Mouse (Mus musculus) Muller cell, postnatal 12 days (primary cell): ENCODE data around the gene Galnt18.

ENCODE experiments used
- DNase-seq: peaks from one replicate; pipeline ENCODE4 v3.0.0-alpha.2; 2015; ENCODE audit errors: inconsistent ontology term

Galnt18 gene

DNA sequence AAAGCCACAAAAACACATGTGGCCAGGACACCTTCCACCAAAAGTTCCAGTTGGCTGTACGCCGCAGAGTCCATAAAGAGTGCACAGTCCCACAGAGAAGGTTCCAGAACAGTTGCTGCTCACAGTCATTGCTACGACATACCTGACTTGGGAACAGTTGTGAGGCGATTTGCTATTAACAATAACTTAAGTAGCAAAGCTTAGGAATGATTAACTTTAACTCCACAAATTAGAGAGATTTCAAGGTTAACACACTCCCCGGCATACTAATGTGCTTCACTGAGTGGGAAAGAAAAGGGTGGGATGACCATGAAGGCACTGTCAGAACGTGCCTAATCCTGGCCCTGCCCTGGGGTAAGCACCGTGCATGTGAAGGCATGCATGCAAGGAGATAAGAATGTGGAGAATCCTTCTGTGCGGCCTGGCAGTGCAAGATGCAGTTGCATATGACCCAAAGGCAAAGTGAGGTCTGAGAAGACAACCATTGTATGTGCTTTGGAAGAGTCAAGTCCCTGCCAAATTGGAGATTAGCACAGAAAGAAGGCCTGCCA is 8.5 kb downstream of the Galnt18 start:
- DNase-seq = peak; percentile 55

DNA sequence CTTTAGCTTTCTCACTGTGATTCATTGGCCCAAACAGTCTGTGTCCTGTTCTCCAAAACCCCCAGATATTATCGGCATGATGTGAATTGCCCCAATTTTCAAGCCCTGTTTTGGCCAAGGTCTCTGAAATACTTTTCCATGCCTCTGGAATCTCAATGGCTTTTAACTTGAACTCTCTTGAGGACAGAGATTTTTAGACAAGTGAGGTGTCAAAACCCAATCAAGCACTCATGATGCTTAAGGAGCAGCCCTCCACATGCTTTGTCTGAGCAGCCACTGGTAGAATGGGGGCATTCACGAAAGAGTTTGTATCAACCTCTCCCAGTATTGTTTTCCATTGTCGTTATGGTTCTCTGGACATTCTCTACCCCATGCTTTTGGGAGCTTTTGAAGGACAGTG is 9.2 kb downstream of the Galnt18 start:
- no peak for DNase-seq

DNA sequence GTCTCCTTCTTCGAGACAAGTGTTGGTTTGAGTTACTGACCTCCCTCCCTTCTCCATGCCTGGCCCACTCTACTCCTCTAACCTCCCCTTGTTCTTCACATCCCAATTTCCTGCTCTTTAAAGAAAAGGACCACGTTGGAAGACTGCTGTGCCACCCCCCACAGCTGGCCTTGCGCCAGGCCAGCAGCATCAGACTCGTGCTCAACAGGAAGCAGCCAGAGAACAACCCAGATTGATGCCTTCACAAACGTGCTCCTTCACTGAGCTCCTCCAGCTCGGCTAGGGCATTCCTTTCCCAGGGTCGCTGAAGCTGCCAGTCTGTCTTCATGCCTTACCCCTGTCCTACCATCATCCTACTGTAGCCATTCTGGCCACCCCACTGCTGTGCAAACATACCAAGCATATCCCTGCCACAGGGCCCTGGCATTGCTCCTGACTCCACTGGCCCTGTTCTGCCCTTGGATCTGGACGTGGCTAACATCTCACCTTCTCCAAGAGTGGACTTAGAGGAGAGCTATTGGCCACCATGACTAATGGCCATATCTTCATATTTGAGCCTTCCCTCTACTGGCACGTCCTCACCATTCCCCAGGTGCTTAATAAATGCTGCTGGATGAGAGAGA is 13.5 kb downstream of the Galnt18 start:
- DNase-seq = no peak

DNA sequence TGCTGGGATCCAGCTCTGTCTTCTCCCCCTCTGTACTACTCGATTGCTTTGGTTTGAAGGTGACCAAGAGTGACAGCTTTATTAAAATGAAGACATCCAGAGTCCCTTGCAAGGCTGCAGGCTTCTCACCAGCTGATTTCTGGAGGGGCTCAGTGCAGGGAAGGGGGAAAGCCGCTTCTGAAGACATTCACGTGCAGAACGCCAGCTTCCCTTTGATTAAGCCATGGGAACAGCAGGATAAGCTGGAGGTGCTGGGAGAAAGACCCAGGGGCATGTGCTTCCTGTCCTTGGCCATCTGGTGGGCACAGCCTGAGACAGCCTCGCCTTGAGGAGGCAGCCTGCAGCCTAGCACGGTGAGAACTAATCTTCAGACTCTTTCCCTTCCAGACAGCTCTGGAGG is 17.0 kb downstream of the Galnt18 start:
- DNase-seq = no peak

DNA sequence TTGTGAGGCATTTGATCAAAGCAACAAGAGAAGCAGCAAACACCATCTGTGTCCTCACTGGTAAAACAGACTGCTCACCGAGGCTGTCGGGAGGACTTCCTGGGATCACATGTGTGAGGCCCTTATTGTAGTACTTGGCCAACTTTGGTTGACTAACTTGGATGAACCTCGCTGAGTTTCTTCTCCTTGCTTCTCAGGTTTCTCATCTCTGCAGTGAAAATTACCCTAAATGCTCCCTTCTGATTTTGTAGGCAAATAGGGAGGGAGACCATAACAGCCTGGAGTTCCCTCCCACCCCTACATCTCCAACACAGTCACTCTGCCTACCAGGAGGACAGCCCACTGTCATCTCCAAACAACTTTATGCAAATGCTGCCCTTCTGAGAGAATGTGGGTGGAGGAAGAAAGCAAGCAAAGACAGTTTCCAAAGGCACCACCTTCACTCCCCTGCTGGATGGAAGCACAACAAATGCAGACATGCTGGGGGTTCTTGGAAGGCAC is 31.2 kb downstream of the Galnt18 start:
- no peak for DNase-seq

DNA sequence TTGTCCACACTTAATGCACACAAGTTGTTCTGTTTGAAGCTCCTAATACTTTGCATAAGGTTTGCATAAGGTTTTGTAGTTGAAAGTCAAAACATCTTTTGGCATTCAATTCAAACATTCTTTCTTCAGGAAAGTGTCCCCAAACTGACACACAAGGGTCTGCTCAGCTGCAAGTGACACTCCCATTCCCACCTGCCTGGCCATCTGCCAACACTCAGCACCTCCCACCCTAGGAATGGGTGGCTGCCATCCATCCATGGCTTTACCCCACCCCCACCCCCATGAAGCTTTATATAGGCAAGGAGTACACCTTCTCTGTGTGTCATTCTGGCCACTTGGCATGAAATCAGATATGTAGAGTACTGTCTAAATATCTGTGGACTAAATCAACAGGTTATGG is 35.0 kb downstream of the Galnt18 start:
- DNase-seq = no peak

DNA sequence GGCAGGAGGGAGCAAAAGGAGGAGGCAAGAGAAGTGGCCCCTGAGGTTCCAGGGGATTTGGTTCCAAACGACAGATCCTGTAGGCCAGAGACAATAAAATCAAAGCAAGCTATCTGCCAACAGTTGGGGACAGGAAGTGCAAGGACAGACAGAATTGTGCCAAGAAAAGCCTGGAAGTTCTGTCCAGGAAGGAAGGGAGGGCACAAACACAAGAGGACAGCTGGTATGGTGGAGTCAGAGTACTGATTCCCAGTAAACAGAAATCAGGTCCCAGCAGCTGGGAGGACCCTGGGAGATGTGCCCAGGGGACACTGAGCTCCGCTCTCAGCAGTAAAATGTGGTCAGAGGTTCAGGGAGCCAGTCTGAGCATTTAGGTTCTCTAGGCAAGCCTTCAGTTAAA is 38.2 kb downstream of the Galnt18 start:
- no peak for DNase-seq

DNA sequence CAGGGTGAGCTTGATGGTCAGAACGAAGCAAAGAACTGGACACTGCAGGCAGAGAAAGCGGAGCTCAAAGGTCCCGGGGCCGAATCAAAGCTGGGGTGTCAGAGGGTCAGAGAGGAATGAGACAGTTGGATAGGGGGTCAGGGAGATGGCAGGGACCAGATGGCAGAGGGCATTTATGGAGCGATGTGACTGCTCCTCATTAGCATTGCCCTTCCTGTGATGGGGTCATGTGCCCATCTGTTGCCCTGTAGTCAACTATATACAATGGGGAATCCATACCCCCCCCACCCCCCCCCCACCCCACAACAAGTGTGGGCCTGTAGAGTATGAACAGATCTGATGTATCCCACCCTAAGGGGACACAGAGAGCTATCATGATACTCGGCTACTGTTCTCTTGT is 39.7 kb downstream of the Galnt18 start:
- DNase-seq = no peak

DNA sequence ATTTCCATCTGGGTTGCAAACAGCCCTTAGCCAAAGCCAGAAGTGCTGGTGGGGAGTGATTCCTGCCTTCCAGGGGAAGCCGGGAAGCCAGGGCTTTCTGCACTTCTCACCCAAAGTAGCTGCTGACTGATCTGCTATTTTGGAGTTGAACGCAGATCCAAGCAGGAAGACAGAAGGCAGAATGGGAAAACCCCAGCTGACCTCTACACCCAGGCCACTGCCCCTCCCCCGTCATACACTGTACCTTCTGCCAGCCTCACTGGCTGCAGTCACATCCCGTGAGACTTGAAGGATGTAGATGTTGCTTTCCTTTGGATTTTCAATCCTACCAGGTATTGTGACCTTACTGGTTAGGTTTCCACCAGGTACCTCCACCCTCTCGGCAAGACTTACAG is 40.4 kb downstream of the Galnt18 start:
- DNase-seq = no peak

DNA sequence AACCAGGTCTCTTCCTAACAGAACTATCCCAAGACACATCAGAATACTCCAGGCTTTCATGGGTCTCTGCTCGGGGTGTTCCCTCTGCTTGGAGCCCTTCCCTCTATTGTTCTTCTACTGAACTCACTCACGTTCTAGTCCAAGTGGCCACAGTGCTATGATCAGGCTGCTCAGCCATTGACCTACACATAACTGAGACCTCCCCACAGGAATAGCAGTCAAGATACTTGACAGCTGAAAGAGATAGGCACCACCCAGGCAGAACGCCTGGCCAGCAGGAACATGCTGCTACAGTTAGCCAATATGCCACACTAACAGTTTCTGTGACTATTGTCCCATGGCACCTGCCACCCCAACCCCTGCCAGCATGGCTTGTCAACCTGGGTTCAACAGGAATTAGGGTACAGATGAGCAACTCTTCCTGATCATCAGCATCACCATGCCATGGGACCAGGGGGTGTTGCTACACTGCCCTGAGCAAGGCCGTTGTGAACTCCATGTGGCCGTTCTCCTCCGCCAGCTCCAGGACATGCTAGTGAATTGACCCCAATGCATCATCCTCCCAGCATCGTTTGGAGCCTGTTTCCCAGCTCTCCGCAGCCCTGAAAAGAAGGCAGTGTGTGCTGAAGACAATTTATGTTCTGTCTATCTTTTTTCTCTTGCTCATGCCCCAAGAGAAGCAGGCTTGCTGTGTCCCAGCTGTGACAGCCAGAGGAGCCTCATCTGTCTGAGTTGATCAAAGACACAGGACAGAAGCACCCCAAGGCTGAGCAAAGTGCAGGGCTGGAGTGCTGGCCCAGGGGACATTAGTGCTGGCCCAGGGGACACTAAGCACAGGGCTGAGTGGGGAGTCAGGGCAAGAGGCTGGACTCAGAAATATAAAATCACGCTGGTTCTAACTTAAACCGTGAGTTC is 41.1 kb downstream of the Galnt18 start:
- DNase-seq = no peak

DNA sequence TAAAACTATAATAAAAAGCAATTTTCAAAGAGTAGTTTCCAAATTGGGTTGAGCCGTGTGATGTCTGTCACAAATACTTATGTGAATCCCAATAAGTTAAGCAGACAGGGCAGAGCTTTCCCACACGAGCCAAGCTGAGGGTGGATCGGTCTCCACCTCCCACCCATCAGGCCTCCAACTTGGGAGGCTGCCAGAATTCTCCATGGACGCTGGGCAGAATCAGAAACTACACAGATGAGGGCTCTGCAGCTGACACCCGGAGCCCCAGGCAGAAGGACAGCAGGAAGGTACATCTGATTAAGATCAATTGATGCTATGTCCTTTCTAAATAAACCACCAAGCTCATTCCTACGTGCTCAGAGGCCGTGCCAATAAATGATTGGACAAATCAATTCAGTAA is 42.4 kb downstream of the Galnt18 start:
- DNase-seq = no peak

DNA sequence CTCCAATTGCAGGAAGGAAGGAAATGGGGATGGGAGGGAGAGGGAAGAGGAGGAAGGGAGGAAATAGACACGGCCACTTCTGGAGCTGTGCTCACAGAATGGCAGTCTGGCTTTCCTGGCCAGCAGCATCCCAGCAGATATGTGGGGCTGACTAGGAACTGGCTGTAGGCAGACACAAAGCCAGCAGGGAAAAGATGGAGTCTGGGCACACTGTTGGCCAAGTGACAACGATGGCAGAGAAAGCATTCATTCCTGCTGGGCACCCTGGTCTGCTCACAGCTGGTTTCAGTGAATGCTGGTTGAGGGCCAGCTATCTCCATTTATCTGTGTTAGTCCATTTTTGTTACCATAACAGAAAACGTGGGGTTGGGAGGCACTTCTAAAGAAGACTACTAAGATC is 43.4 kb downstream of the Galnt18 start:
- DNase-seq = no peak

DNA sequence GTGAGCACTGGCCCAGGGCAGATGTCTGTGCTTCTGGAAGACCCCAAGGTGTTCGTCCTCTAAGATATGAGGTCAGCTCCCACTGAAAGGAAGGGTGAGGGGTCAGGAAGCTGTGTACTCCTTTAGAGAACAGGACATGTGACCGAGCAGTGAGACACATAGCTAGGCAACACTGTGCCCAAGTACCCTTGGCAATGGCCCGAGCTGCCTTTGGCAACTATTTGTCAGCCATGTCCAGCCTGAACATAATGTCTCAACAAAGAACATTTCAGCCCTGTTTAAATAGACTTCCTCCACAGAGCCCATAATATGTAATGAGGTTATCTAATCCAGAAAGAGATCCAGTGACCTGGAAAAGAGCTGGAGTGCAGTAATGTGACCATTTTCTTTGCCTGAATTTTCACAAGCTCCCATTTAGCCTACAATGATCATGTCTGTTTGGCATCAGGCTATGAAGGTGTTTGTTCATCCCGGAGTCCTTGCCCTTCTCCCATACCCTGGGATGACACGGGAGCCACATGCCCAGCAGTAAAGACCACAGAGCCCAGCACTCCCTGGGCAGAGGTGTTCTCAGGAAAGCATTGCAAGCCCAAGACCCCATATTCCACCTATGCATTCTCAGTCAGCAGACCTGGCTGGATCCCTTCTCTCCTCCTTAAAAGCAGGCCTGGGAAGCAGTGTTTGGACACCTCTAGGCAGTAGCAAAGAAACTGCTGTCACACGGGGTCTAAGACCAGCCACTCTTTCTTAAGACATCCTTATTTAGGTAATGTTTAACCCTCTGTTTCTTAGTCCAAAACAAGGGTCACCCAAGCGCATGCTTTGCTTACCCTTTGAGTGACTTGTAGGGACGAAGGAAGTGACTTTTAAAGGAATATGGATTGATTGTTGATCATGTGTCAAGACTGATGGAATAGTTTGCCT is 49.2 kb downstream of the Galnt18 start:
- DNase-seq = peak; percentile 37

DNA sequence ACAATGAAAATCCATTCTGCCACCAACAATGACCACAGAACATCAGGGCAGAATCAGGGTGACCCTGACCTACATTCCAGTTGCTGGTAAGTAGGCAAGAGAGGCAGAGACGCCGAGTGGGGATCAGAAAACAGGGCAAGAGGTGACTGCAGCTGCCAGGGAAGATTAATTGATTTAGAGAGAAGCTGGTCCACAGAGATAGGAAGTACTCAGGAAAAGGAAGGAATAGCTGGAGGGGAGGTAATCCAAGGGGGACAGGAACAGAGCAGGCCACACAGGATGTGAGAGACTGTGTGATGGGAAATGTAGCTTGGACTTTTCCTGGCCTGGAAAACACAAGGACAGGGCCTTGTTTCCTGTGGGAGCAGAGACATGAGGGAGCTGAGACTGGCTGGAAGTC is 52.8 kb downstream of the Galnt18 start:
- DNase-seq = no peak

DNA sequence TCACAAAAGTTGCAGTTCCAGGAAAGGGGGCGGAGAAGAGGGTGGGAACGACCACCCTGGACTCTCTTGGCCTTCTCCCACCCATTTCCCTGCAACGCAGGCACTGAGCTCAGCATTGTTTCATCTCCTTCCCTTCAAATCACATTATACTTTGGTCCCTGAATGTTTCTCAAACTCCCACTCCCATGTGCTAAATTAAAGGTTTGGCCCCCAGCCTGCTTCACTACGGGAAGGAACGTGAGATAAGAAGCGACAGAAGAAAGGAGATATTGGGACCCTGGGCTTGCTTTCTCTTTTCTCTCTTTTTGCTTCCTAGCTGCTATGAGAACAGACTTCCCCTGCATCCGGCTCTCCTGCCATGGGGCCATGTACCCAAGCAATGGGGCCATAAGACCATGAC is 55.0 kb downstream of the Galnt18 start:
- DNase-seq = no peak

DNA sequence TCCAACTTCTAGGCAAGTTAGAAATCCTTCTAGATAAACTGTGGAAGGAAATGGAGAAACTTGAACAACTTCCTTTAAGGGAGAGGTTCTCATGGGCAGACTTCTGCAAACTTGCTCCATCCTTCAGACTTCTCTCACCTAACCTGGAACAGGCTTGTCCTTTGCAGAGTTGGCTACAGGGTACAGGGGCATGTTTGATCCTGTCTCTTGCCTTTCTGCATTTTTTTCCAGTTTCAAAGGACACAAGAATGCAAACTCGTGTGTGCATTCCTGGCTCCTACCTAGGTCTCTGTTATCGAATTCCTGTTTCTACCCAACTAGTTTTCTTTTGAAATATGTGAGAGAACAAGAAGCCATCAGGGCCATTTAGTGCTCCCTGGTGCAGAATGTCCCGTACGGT is 55.8 kb downstream of the Galnt18 start:
- DNase-seq = no peak

DNA sequence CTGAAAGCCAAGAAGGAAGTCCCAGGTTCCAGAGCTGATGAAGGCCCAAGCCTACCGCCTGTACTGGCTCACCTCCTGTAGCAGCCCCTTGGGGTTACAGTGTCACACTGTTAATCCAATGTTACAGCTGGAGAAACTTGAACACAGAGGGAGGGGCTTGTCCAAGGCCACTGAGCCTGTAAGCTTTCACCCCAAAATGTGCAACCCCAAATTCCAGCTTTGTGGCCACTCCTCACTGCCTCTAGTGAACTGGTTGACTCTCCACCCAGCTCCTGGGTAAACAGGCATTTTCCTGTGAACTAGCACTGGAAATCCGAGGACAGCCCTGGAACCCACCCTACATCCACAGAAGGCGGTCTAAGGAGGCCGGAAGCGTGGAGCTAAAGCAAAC is 58.5 kb downstream of the Galnt18 start:
- DNase-seq = no peak

DNA sequence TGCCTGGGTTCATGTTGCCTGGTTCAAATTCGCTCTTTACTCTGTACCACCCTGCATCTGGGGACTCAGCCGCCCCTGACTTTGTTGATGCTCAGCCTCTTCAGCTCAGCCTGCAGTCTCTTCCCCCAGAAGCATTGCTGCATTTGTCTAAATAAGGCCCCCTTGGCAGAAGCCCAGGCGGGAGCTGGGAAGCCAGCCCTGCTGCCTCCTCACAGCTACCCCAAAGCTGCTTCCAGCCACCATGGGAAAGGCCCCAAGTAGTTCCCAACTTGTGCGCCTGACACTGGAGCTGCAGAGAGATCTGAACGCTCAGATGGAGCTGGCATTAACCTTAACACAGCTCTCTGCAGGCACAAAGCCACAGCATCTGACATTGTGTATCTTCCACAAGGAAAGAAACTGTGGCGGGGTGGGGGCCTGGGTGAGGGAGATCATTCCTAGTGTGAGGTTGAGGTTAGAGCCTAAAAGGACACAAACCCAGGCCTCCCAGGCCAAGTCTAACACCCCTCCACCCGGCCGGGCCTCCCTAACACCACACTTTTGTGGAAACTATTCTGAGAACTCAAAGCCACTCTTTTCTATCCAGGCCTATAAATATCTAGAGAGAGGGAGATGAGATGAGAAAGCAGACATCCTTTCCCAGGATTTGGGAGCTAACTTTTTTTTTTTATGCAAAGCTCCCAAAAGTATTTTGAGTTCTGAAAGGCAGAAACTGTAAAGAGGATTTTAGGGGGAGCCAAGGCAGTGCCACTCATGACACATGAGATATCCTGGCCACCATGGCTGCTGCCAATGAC is 59.1 kb downstream of the Galnt18 start:
- no peak for DNase-seq

DNA sequence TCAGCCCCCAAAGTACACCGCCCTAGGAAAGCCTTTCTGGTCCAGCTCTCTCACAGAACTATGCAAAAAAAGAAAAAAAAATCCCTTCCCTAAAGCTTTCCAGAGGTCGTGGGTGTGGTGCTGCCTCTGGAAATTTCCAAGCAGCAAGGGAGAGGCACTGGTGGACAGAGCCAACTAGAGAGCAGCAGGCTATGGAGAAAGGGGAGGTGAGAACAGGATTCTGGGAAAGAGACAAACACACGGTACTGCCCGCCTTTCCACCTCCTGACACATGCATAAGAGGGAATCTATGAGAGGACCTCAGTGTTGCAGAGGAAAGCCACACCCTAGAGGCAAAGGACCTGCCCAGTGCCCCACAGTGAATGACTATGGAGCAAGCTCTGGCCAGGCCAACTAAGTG is 60.9 kb downstream of the Galnt18 start:
- DNase-seq = no peak

DNA sequence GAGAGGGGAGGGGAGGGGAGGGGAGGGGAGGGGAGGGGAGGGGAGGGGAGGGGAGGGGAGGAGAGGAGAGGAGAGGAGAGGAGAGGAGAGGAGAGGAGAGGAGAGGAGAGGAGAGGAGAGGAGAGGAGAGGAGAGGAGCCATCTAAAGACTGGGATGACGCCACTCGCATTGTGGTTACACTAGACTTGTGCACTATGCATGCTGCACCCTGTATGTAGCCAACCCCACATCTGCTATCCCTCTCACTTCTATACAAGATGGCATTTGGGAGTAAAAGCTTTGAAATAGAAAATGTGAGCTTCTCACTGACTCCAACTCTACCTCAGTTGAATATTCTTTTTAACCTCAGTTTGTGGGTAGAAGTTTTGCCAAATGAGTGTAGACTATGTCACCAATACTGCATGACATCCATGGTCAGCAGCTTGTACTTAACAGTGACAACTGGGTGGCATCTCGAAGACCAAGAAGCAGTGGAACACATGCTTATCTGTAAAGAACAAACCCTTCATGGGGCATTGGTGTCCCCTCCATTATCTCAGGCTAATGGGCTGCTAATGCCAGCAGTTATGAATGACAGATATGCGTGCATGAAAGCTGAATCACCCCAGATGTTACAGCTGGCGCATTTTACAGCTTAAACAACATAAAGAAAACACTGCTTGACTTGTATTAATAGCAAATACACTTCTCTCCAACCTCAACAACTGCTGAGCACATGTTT is 65.0 kb downstream of the Galnt18 start:
- DNase-seq = no peak
